Mouse (Mus musculus) liver, embryonic 14.5 days (tissue): Measurements from ENCODE around the gene Mrrf.

Experiments
- CTCF ChIP-seq: IDR thresholded peaks from 2 replicates; pipeline ENCODE4 v1.5.1; 2016; ENCODE audit warnings: antibody characterized with exemption, low read depth, control low read depth
- EP300 ChIP-seq: IDR thresholded peaks from 2 replicates; pipeline ENCODE4 v1.6.1; 2016; ENCODE audit warnings: antibody characterized with exemption, low read depth

DNA sequence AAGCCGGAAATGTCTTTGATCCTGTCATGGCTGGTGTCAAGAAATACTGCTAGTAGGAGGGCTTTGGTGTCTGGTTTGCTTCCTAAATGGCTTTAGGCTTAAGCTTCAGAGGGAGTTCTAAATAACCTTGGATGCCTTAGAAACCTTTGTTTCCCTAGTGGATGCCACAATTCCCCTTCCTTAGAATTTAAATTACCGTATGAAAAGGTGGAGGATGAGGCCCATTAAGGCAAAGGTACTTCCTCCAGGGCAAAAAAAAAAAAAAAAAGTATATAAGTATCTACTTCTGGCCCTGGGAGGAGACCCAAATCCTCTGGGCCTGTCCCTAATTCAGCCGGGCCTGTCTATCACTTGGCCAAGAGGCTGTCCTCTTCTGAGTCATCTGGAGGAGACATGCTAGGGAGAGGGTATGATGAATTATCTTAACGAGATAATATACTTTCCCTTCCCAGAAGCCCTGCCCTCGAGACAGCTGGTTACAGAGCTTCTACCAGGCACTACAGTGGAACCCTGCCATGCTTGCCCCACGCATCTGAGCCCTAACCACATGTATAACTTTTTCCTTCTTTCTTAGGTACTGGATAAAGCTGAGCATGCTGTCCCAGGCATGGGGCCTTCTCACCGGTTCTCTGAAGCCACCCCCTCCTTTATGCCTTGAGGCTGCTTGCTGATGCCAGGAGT lies 86.1 kb downstream of the Mrrf start:
- no peak for TF ChIP-seq CTCF
- no peak for TF ChIP-seq EP300
